Mouse (Mus musculus): ENCODE measurements around the gene Zeb2. TPM values are rescaled to one million over a fixed set of nuclear protein-coding genes. Genes with fewer than 3 reads are reported as not detected.

Gene Zeb2
- 14.4 and 20.1 TPM in 2 replicates for polyA plus RNA-seq (2012; ENCODE audit: insufficient read depth, low replicate concordance)

GRCm38 (mm10) chr2:45117087-45117561 is at the start of gene Zeb2:
Zeb2 (minus strand) TSS chr2:45117395.
- Histone ChIP-seq H3K27me3 (replicated peaks) (no peaks in the 10 kb centered on the region), H3K4me1 (peaks cover 38% of the 10 kb centered on the region), H3K4me3 (replicated peaks) (peak within 1 kb of the TSS; percentile 93), H3K9me3 (no peaks in the 10 kb centered on the region), H3K36me3 (replicated peaks; ENCODE audit: low read length) (no peaks in the 10 kb centered on the region)
- TF ChIP-seq FLI1 (IDR thresholded peaks at IDR 0.05; ENCODE audit: low read length) (no peak), GATA1 (IDR thresholded peaks at IDR 0.05; ENCODE audit: borderline replicate concordance, low read length) (no peak)

- no peaks in the 10 kb centered on the region for H3K36me3 ChIP-seq (replicated peaks; ENCODE audit: low read length)
- TF ChIP-seq GATA1 (IDR thresholded peaks at IDR 0.05; ENCODE audit: borderline replicate concordance, low read length) = no peak
- TF ChIP-seq FLI1 (IDR thresholded peaks at IDR 0.05; ENCODE audit: low read length) = no peak
- H3K27me3 ChIP-seq (replicated peaks) = no peaks in the 10 kb centered on the region
- peaks cover 8% of the 10 kb centered on the region for H3K4me1 ChIP-seq
- H3K4me3 ChIP-seq (replicated peaks) = no peak overlapping the region
- no peaks in the 10 kb centered on the region for H3K9me3 ChIP-seq
These were observed 41.6 kb upstream of the Zeb2 start for GRCm38 (mm10) chr2:45158785-45159184.

- TF ChIP-seq GATA1 (IDR thresholded peaks at IDR 0.05; ENCODE audit: borderline replicate concordance, low read length) = no peak
- Histone ChIP-seq H3K4me3 (replicated peaks) (no peak overlapping the region), H3K4me1 (peaks cover 8% of the 10 kb centered on the region), H3K9me3 (no peaks in the 10 kb centered on the region), H3K36me3 (replicated peaks; ENCODE audit: low read length) (no peaks in the 10 kb centered on the region), H3K27me3 (replicated peaks) (no peaks in the 10 kb centered on the region)
These were observed 41.2 kb upstream of the Zeb2 start for GRCm38 (mm10) chr2:45158351-45158782.

- H3K4me1 ChIP-seq = peaks cover 10% of the 10 kb centered on the region
- H3K9me3 ChIP-seq = no peaks in the 10 kb centered on the region
- TF ChIP-seq FLI1 (IDR thresholded peaks at IDR 0.05; ENCODE audit: low read length) = no peak
- no peak for TF ChIP-seq GATA1 (IDR thresholded peaks at IDR 0.05; ENCODE audit: borderline replicate concordance, low read length)
These were observed 36.1 kb upstream of the Zeb2 start for GRCm38 (mm10) chr2:45153315-45153714.

GRCm38 (mm10) chr2:45143162-45143561 is 26.0 kb upstream of the Zeb2 start:
- Histone ChIP-seq H3K27me3 (replicated peaks) (no peaks in the 10 kb centered on the region), H3K4me3 (replicated peaks) (no peak overlapping the region), H3K4me1 (peaks cover 7% of the 10 kb centered on the region), H3K36me3 (replicated peaks; ENCODE audit: low read length) (peaks cover 8% of the 10 kb centered on the region), H3K9me3 (peaks cover 6% of the 10 kb centered on the region; the same call in 1 of the 2 replicates)
- TF ChIP-seq GATA1 (IDR thresholded peaks at IDR 0.05; ENCODE audit: borderline replicate concordance, low read length) = no peak
- no peak for TF ChIP-seq FLI1 (IDR thresholded peaks at IDR 0.05; ENCODE audit: low read length)

More at GRCm38 (mm10) chr2:45153315-45153714, 36.1 kb upstream of the Zeb2 start:
- H3K36me3 ChIP-seq (replicated peaks; ENCODE audit: low read length) = no peaks in the 10 kb centered on the region
- no peaks in the 10 kb centered on the region for H3K27me3 ChIP-seq (replicated peaks)
- no peak overlapping the region for H3K4me3 ChIP-seq (replicated peaks)

GRCm38 (mm10) chr2:45138906-45139305 is 21.7 kb upstream of the Zeb2 start:
- Histone ChIP-seq H3K27me3 (replicated peaks) (no peaks in the 10 kb centered on the region), H3K4me1 (peaks cover 21% of the 10 kb centered on the region), H3K4me3 (replicated peaks) (peak overlapping the region; percentile 21), H3K36me3 (replicated peaks; ENCODE audit: low read length) (peaks cover 8% of the 10 kb centered on the region), H3K9me3 (peaks cover 6% of the 10 kb centered on the region; the same call in 1 of the 2 replicates)
- TF ChIP-seq GATA1 (IDR thresholded peaks at IDR 0.05; ENCODE audit: borderline replicate concordance, low read length) = no peak
- no peak for TF ChIP-seq FLI1 (IDR thresholded peaks at IDR 0.05; ENCODE audit: low read length)

GRCm38 (mm10) chr2:45136783-45137182 is 19.6 kb upstream of the Zeb2 start:
- H3K9me3 ChIP-seq = peaks cover 6% of the 10 kb centered on the region; the same call in 1 of the 2 replicates
- H3K36me3 ChIP-seq (replicated peaks; ENCODE audit: low read length) = peaks cover 5% of the 10 kb centered on the region
- peaks cover 21% of the 10 kb centered on the region for H3K4me1 ChIP-seq
- no peak for TF ChIP-seq FLI1 (IDR thresholded peaks at IDR 0.05; ENCODE audit: low read length)
- H3K4me3 ChIP-seq (replicated peaks) = peak overlapping the region; percentile 64
- no peaks in the 10 kb centered on the region for H3K27me3 ChIP-seq (replicated peaks)

GRCm38 (mm10) chr2:45133225-45133624 is 16.0 kb upstream of the Zeb2 start:
- Histone ChIP-seq H3K4me1 (peaks cover 15% of the 10 kb centered on the region), H3K4me3 (replicated peaks) (no peak overlapping the region), H3K9me3 (peaks cover 6% of the 10 kb centered on the region; the same call in 1 of the 2 replicates), H3K36me3 (replicated peaks; ENCODE audit: low read length) (peaks cover 5% of the 10 kb centered on the region), H3K27me3 (replicated peaks) (no peaks in the 10 kb centered on the region)
- TF ChIP-seq FLI1 (IDR thresholded peaks at IDR 0.05; ENCODE audit: low read length) = no peak
- TF ChIP-seq GATA1 (IDR thresholded peaks at IDR 0.05; ENCODE audit: borderline replicate concordance, low read length) = no peak

GRCm38 (mm10) chr2:45130461-45131156 is 13.4 kb upstream of the Zeb2 start:
- Histone ChIP-seq H3K4me1 (no peaks in the 10 kb centered on the region), H3K4me3 (replicated peaks) (no peak overlapping the region), H3K27me3 (replicated peaks) (no peaks in the 10 kb centered on the region), H3K36me3 (replicated peaks; ENCODE audit: low read length) (peaks cover 5% of the 10 kb centered on the region), H3K9me3 (peaks cover 6% of the 10 kb centered on the region; the same call in 1 of the 2 replicates)
- TF ChIP-seq FLI1 (IDR thresholded peaks at IDR 0.05; ENCODE audit: low read length) = no peak
- TF ChIP-seq GATA1 (IDR thresholded peaks at IDR 0.05; ENCODE audit: borderline replicate concordance, low read length) = no peak

- Histone ChIP-seq H3K9me3 (peaks cover 6% of the 10 kb centered on the region; the same call in 1 of the 2 replicates), H3K27me3 (replicated peaks) (no peaks in the 10 kb centered on the region), H3K4me3 (replicated peaks) (no peak overlapping the region), H3K36me3 (replicated peaks; ENCODE audit: low read length) (peaks cover 5% of the 10 kb centered on the region), H3K4me1 (no peaks in the 10 kb centered on the region)
- no peak for TF ChIP-seq GATA1 (IDR thresholded peaks at IDR 0.05; ENCODE audit: borderline replicate concordance, low read length)
- TF ChIP-seq FLI1 (IDR thresholded peaks at IDR 0.05; ENCODE audit: low read length) = no peak
These were observed 12.4 kb upstream of the Zeb2 start for GRCm38 (mm10) chr2:45129556-45129955.
